Mouse (Mus musculus): Measurements from ENCODE around the gene Mvp.
A peak's percentile ranks its signal among the peaks of the same experiment; 100 is the strongest.

Mvp gene

GRCm38 (mm10) chr7:126988816-126989215 is 25.6 kb downstream of the Mvp start:
- no peak for DNase-seq (ENCODE audit: low read depth)

GRCm38 (mm10) chr7:126986319-126986718 is 28.1 kb downstream of the Mvp start:
- peak; percentile 48 for DNase-seq (ENCODE audit: low read depth)

GRCm38 (mm10) chr7:126984667-126985444 is 29.6 kb downstream of the Mvp start:
- no peak for DNase-seq (ENCODE audit: low read depth)

- DNase-seq (ENCODE audit: low read depth), result no peak
Observed at GRCm38 (mm10) chr7:126983113-126983512, 31.3 kb downstream of the Mvp start.

GRCm38 (mm10) chr7:126982054-126982453 is 32.4 kb downstream of the Mvp start:
- no peak for DNase-seq (ENCODE audit: low read depth)

GRCm38 (mm10) chr7:126981601-126982000 is 32.8 kb downstream of the Mvp start:
- no peak for DNase-seq (ENCODE audit: low read depth)

GRCm38 (mm10) chr7:126978841-126979240 is 35.6 kb downstream of the Mvp start:
- peak; percentile 59 for DNase-seq (ENCODE audit: low read depth)

- DNase-seq (ENCODE audit: low read depth), result peak; percentile 34
Observed at GRCm38 (mm10) chr7:126976878-126977459, 37.5 kb downstream of the Mvp start.

- peak; percentile 98 for DNase-seq (ENCODE audit: low read depth)
Observed at GRCm38 (mm10) chr7:126975950-126976866, 38.2 kb downstream of the Mvp start, which contains the start of gene Cdiptos. Gene Cdiptos (minus strand): TSS chr7:126976098.

- DNase-seq (ENCODE audit: low read depth), result no peak
Observed at GRCm38 (mm10) chr7:126975893-126975949, 38.7 kb downstream of the Mvp start, which contains the start of gene Cdipt. Gene Cdipt (plus strand): TSS chr7:126975914.

GRCm38 (mm10) chr7:126975493-126975892 is 38.9 kb downstream of the Mvp start:
- DNase-seq (ENCODE audit: low read depth), result no peak

GRCm38 (mm10) chr7:126967361-126967760 is 47.1 kb downstream of the Mvp start:
- DNase-seq (ENCODE audit: low read depth), result no peak

- no peak for DNase-seq (ENCODE audit: low read depth)
Observed at GRCm38 (mm10) chr7:126965568-126965967, 48.9 kb downstream of the Mvp start.

- DNase-seq (ENCODE audit: low read depth), result peak; percentile 46
Observed at GRCm38 (mm10) chr7:126963548-126964286, 50.7 kb downstream of the Mvp start.

GRCm38 (mm10) chr7:126961965-126962364 is 52.5 kb downstream of the Mvp start:
- DNase-seq (ENCODE audit: low read depth), result no peak

GRCm38 (mm10) chr7:126961095-126961494 is 53.3 kb downstream of the Mvp start:
- no peak for DNase-seq (ENCODE audit: low read depth)

GRCm38 (mm10) chr7:126959780-126960179 is 54.6 kb downstream of the Mvp start:
- no peak for DNase-seq (ENCODE audit: low read depth)

GRCm38 (mm10) chr7:126955125-126955524 is 59.3 kb downstream of the Mvp start:
- DNase-seq (ENCODE audit: low read depth), result no peak

GRCm38 (mm10) chr7:126952646-126953045 is 61.8 kb downstream of the Mvp start:
- DNase-seq (ENCODE audit: low read depth), result peak; percentile 36

- DNase-seq (ENCODE audit: low read depth), result no peak
Observed at GRCm38 (mm10) chr7:126951741-126952140, 62.7 kb downstream of the Mvp start.

- no peak for DNase-seq (ENCODE audit: low read depth)
Observed at GRCm38 (mm10) chr7:126950647-126951615, 63.5 kb downstream of the Mvp start.

Measured in induced T-regulatory cell, adult 2 months (primary cell).